Mouse (Mus musculus) forebrain, embryonic 12.5 days (tissue): Measurements from ENCODE around the gene H2-Eb2. TPM values are rescaled to one million over a fixed set of nuclear protein-coding genes. Genes with fewer than 3 reads are reported as not detected.

Experiments
- ATAC-seq: fragments of 200-750 bp; cut with Nextera tagmentation; 2 replicates; pipeline ENCODE4 v1.8.0; 2017; ENCODE audit warnings: moderate TSS enrichment; ENCODE audit not compliant: low FRiP score
- H3K27ac ChIP-seq: fragments of 300-500 bp; sonication (generic); 2 replicates; pipeline ENCODE4 v1.5.1; 2016; ENCODE audit warnings: mild to moderate bottlenecking
- H3K27me3 ChIP-seq: fragments of 300-500 bp; sonication (generic); 2 replicates; pipeline ENCODE4 v1.6.1; 2016; ENCODE audit warnings: mild to moderate bottlenecking
- H3K36me3 ChIP-seq: fragments of 300-500 bp; sonication (generic); replicated peaks from 2 replicates; pipeline ENCODE4 v1.6.1; 2016; ENCODE audit warnings: mild to moderate bottlenecking
- H3K4me1 ChIP-seq: fragments of 300-500 bp; sonication (generic); 2 replicates; pipeline ENCODE4 v1.6.1; 2016
- H3K4me2 ChIP-seq: fragments of 300-500 bp; sonication (generic); 2 replicates; pipeline ENCODE4 v1.6.1; 2016; ENCODE audit warnings: mild to moderate bottlenecking, moderate library complexity
- H3K4me3 ChIP-seq: fragments of 300-500 bp; sonication (generic); replicated peaks from 2 replicates; pipeline ENCODE4 v1.5.1; 2016; ENCODE audit warnings: mild to moderate bottlenecking
- H3K9ac ChIP-seq: fragments of 300-500 bp; sonication (generic); 2 replicates; pipeline ENCODE4 v1.6.1; 2016; ENCODE audit warnings: mild to moderate bottlenecking
- H3K9me3 ChIP-seq: fragments of 300-500 bp; sonication (generic); 2 replicates; pipeline ENCODE4 v1.6.1; 2016
- WGBS: fragments of 180-500 bp; shearing (Covaris S2); methylation state at CpG from one replicate; pipeline ENCODE4 v1.1.7; 2016; 5-methylcytosine and 5-hydroxymethylcytosine counted together
- polyA plus RNA-seq: library from polyadenylated mRNA; unstranded; fragments of >200 nt; fragmentation: Nextera tagmentation; extraction: Ambion mirVana; gene quantifications from 2 replicates; pipeline ENCODE4 v1.2.1, GENCODE M21; 2016

The H2-Eb2 gene
- polyA plus RNA-seq, 1 experiment from 2014 or later, result not detected

- Histone ChIP-seq H3K4me1 (no peaks in the 10 kb centered on the region), H3K27me3 (no peaks in the 10 kb centered on the region), H3K4me2 (no peak overlapping the region), H3K36me3 (no peaks in the 10 kb centered on the region), H3K4me3 (no peak overlapping the region), H3K9me3 (no peaks in the 10 kb centered on the region), H3K9ac (no peak overlapping the region), H3K27ac (no peak overlapping the region)
- no peak for ATAC-seq
- 89% methylated on average over 6 of the region's 6 CpGs for WGBS
Measured at GRCm38 (mm10) chr17:34373055-34373709, 47.7 kb downstream of the H2-Eb2 start.

GRCm38 (mm10) chr17:34376847-34377246, 51.4 kb downstream of the H2-Eb2 start, which contains the start of gene Btnl1:
Gene Btnl1, plus strand, starts transcription at chr17:34377132.
- H3K4me1 ChIP-seq, result no peaks in the 10 kb centered on the region
- no peak within 1 kb of the TSS for H3K4me2 ChIP-seq
- H3K4me3 ChIP-seq, result no peak within 1 kb of the TSS
- ATAC-seq, result no peak
- WGBS, result 67% methylated on average over 2 of the region's 2 CpGs
- no peaks in the 10 kb centered on the region for H3K9me3 ChIP-seq
- no peak within 1 kb of the TSS for H3K27ac ChIP-seq
- H3K36me3 ChIP-seq, result no peaks in the 10 kb centered on the region
- no peak within 1 kb of the TSS for H3K9ac ChIP-seq
- H3K27me3 ChIP-seq, result no peaks in the 10 kb centered on the region

- WGBS, result 70% methylated on average over 6 of the region's 6 CpGs
- no peak for ATAC-seq
Measured at GRCm38 (mm10) chr17:34377450-34378209, 52.2 kb downstream of the H2-Eb2 start.

GRCm38 (mm10) chr17:34378716-34379115, 53.3 kb downstream of the H2-Eb2 start:
- Histone ChIP-seq H3K27me3 (no peaks in the 10 kb centered on the region), H3K4me2 (no peak overlapping the region), H3K4me3 (no peak overlapping the region), H3K9me3 (no peaks in the 10 kb centered on the region), H3K4me1 (no peaks in the 10 kb centered on the region), H3K27ac (no peak overlapping the region), H3K36me3 (no peaks in the 10 kb centered on the region), H3K9ac (no peak overlapping the region)
- ATAC-seq, result no peak
- WGBS, result 88% methylated on average over 2 of the region's 2 CpGs

More at GRCm38 (mm10) chr17:34377450-34378209, 52.2 kb downstream of the H2-Eb2 start:
- Histone ChIP-seq H3K27ac (no peak overlapping the region), H3K4me3 (no peak overlapping the region), H3K4me1 (no peaks in the 10 kb centered on the region), H3K36me3 (no peaks in the 10 kb centered on the region), H3K9ac (no peak overlapping the region), H3K4me2 (no peak overlapping the region), H3K27me3 (no peaks in the 10 kb centered on the region), H3K9me3 (no peaks in the 10 kb centered on the region)

- H3K36me3 ChIP-seq, result no peaks in the 10 kb centered on the region
- no peak for ATAC-seq
- no peak overlapping the region for H3K9ac ChIP-seq
- no peak overlapping the region for H3K27ac ChIP-seq
- no peak overlapping the region for H3K4me3 ChIP-seq
- H3K4me1 ChIP-seq, result no peaks in the 10 kb centered on the region
- H3K9me3 ChIP-seq, result no peaks in the 10 kb centered on the region
- WGBS, result 86% methylated on average over 7 of the region's 7 CpGs
- no peaks in the 10 kb centered on the region for H3K27me3 ChIP-seq
- H3K4me2 ChIP-seq, result no peak overlapping the region
Measured at GRCm38 (mm10) chr17:34379451-34379850, 54.0 kb downstream of the H2-Eb2 start.

- Histone ChIP-seq H3K36me3 (no peaks in the 10 kb centered on the region), H3K9ac (no peak overlapping the region), H3K4me3 (no peak overlapping the region), H3K27ac (no peak overlapping the region), H3K4me1 (no peaks in the 10 kb centered on the region), H3K27me3 (0 out of 2 replicates have a peak, but pooled peaks cover 3% of the 10 kb centered on the region), H3K9me3 (no peaks in the 10 kb centered on the region), H3K4me2 (no peak overlapping the region)
- ATAC-seq, result no peak
- 71% methylated on average over 11 of the region's 11 CpGs for WGBS
Measured at GRCm38 (mm10) chr17:34381876-34382275, 56.4 kb downstream of the H2-Eb2 start.

GRCm38 (mm10) chr17:34383212-34383611, 57.7 kb downstream of the H2-Eb2 start:
- H3K4me3 ChIP-seq, result no peak overlapping the region
- 80% methylated on average over 7 of the region's 7 CpGs for WGBS
- no peaks in the 10 kb centered on the region for H3K36me3 ChIP-seq
- no peaks in the 10 kb centered on the region for H3K9me3 ChIP-seq
- no peak overlapping the region for H3K27ac ChIP-seq
- H3K4me2 ChIP-seq, result no peak overlapping the region
- H3K9ac ChIP-seq, result no peak overlapping the region
- H3K27me3 ChIP-seq, result 0 out of 2 replicates have a peak, but pooled peaks cover 3% of the 10 kb centered on the region
- ATAC-seq, result no peak
- no peaks in the 10 kb centered on the region for H3K4me1 ChIP-seq

GRCm38 (mm10) chr17:34384699-34385098, 59.2 kb downstream of the H2-Eb2 start:
- Histone ChIP-seq H3K36me3 (no peaks in the 10 kb centered on the region), H3K27me3 (0 out of 2 replicates have a peak, but pooled peaks cover 3% of the 10 kb centered on the region), H3K4me2 (no peak overlapping the region), H3K4me3 (no peak overlapping the region), H3K9ac (no peak overlapping the region), H3K27ac (no peak overlapping the region), H3K9me3 (no peaks in the 10 kb centered on the region), H3K4me1 (no peaks in the 10 kb centered on the region)
- ATAC-seq, result no peak
- 79% methylated on average over 3 of the region's 3 CpGs for WGBS

- Histone ChIP-seq H3K4me1 (no peaks in the 10 kb centered on the region), H3K9me3 (no peaks in the 10 kb centered on the region), H3K4me3 (no peak overlapping the region), H3K36me3 (no peaks in the 10 kb centered on the region), H3K27ac (no peak overlapping the region), H3K4me2 (no peak overlapping the region), H3K9ac (no peak overlapping the region), H3K27me3 (peaks cover 10% of the 10 kb centered on the region)
- 79% methylated on average over 2 of the region's 2 CpGs for WGBS
- no peak for ATAC-seq
Measured at GRCm38 (mm10) chr17:34386656-34387055, 61.2 kb downstream of the H2-Eb2 start.

- Histone ChIP-seq H3K9me3 (no peaks in the 10 kb centered on the region), H3K4me2 (no peak overlapping the region), H3K4me1 (no peaks in the 10 kb centered on the region), H3K27me3 (peaks cover 14% of the 10 kb centered on the region), H3K9ac (no peak overlapping the region), H3K4me3 (no peak overlapping the region), H3K27ac (no peak overlapping the region), H3K36me3 (no peaks in the 10 kb centered on the region)
- no peak for ATAC-seq
- WGBS, result 35% methylated on average over 4 of the region's 4 CpGs
Measured at GRCm38 (mm10) chr17:34388513-34388912, 63.0 kb downstream of the H2-Eb2 start.
